Mouse (Mus musculus) cerebellum, postnatal 4 days (tissue): ENCODE data around the gene Rhbdd3.

Experiments
- DNase-seq, 2 experiments: peaks; one replicate each; pipeline ENCODE4 v3.0.0; 2022; ENCODE audit warnings: low spot score in 2 of 2, mixed read lengths in 1 of 2

The Rhbdd3 gene

DNA sequence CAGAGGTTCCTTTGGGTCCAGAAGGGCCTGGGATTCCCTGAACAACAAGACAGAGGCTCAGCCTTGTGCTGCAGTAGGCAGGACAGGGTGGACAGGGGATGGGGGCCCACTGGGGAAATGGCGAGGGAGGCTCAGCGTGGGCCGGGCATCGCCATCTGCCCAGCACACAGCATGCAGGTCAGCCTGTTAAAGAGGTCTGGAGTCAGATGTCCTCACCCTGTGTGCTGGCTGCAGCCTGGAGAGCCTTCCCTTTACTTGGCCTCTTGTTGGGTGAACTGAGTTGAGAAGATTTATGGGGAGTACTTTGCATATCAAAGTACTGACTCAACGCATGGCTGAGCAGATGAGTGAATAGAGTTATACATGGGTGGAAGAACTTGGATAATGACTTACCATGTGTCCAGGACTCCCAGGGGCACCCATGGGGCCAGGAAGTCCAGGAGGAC lies 30.3 kb downstream of the Rhbdd3 start:
- no peak for DNase-seq

DNA sequence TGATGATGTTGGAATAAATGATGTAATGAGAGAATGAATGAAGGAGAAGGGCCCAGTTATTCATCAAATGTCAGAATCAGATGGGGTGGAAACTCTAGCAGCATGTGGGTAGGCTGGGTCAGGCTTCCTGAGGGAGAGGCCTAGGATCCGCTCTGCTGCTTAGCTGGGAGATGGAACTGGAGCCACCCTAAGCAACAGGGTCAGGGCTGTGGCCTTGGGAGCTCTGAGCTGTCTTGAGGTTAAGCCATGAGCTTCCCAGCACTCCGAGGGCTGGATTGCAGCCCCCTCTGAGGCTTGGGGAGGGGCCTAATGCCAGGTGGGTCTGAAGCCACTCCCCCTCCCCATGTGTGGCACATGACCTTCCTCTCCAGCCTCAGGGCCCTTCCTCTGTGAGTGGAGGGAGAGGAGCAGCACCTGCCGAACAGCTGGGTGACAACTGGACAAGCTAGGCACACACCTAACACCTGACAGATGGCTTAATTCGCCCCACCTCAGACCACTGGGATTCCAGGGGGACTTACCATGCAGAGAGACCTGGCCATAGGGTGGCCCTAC lies 31.5 kb downstream of the Rhbdd3 start:
- no peak for DNase-seq

DNA sequence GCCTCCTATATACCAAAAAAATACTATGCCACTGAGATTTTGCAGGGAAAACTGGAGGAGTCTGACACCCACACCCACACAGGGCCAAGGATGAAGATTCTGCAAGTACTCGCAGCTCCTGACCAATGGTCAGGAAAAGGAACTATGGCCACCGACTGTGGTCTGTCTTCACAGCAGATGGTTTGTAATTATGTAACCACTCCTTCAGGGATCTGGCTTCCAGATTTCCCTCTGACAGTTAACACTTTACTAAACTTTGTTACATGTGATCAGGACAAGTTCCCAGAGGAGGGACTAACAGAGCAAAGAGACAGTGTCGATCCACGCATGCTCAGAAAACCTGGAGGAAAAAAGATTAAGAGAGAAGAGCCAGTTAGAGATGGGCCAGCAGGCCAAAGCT lies 34.0 kb downstream of the Rhbdd3 start:
- no peak for DNase-seq

DNA sequence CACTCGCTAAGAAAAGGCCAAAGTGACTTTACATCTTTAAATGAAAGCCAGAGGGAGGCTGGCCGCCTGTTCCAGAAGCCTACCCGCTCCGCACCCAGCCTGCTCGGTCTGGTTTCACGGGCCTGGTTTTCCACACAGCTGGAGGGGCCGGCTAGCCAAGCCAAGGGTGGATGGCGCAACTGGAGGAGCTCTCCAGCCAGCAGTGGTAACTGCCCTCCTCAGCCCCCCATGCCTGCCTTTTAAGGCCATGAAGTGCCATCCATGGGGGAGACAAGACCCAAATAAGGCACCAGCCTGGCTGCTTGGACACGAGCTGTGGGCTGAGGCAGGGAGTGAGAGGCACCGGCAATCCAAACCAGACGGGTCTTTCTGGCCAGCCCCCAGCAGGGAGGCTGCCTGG lies 37.2 kb downstream of the Rhbdd3 start:
- no peak for DNase-seq

DNA sequence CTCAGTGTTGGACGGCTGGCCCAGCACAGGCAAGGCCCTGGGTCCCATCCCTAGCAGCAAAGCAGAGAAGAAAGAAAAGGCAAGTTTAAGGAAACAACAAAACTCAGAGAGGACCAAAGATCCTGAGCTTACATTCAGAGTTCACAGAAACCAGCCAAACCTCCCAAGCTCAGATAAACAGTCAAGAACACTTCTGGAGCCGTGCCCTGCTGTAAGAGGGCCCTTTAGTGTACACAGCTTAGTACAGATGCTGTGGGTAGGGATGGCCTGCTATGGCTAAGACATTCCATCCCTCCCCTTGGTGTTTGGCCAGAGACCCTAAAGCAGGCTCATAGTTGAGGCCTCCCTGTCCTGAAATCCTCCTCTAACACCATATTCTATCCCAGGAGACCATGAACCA lies 39.9 kb downstream of the Rhbdd3 start:
- no peak for DNase-seq

DNA sequence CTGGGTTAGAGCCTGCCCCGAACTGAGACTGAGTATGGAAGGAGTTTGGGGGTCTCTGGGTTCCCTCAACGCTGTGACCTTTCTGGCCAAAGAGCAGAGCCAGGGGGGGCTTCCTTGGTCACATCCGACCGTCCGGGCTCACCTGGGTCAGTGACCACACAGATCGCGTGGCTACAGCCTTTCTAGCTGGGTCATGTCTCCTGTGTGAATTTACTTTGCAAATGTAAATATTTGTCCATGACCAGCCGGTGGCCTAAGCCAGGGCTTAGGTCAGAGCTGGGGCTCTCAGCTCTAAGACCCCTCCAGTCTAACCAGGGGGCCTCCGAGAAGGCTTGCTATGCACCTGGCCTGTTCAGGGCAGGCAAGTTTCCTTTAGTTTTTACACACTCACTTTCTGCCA lies 40.6 kb downstream of the Rhbdd3 start:
- DNase-seq, result no peak

DNA sequence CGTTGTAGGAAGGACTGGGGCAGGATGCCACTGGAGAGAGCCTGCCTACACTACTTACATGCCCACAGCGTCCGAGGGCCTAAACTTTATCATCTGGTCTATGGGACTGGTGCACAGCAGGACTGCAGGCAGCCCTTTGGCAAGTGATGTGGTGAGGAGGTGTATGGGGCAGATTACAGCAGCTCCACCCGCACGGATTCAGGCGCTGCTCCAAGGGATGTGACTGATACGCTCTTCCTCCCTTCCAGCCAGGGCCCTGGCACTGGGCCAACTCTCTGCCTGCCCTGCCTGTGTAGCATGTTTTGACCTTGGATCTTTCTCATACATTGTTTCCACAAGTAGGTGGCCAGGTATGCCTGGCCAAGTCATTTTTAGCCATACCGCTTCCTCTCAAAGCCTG lies 41.9 kb downstream of the Rhbdd3 start:
- DNase-seq, result peak in 1 of 2 experiments; percentile 61

DNA sequence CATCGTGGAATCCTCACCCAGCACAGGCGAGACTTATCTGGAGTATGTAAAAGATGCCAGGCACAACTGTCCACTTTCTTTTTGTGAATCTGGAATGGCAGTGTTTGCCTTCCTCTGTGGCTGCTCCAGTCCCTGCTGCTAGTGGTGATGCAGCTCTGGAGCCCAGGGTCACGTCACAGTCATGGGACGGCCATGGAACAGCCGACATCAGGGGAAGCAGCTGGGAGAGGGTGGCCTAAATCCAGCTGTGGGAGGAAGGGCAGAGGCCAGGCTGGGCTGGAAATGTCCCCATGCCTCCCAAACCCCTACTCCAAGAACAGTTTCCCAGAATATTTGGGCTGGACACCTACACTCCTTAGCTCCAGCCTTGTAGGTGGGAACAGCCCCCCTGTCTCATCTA lies 42.5 kb downstream of the Rhbdd3 start:
- DNase-seq, result no peak

DNA sequence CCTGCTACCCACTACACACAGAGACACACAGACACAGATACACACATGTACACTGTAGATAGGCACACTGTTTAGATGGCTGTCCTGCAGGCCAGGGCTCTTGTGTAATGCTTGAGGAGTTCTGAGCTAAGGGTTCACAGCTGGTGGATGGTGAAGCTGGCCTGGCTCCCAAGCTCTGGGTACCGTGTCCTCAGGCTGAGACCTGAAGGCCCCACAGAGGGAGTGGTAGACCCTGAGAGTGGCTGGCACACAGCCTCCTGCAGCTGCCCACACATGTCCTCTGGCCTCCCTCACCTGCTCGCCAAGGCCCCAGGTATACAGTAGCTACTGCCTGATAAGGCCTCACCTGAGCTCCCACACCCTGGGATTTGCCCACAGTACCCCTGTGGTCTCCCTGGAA lies 43.2 kb downstream of the Rhbdd3 start:
- no peak for DNase-seq

DNA sequence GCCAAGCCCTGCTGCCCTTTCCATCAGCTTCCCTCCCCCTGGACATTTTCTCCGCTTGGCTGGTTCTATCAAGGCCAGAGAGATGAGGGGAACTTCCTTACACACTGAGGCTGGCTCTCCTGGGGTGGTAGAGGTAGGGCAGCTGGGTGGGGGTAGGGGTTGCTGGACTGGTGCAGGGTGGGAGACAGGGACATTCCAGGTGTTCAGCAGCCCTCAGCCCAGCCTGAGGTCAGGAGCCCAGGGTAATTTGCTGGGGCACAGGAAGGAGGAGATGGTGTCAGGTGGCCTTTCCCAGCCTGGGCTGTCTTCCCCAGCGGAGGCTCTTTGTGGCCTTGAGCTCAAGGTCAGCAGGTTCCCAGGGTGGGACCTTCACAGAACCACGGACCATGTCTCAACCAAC lies 46.9 kb downstream of the Rhbdd3 start:
- DNase-seq, result no peak

DNA sequence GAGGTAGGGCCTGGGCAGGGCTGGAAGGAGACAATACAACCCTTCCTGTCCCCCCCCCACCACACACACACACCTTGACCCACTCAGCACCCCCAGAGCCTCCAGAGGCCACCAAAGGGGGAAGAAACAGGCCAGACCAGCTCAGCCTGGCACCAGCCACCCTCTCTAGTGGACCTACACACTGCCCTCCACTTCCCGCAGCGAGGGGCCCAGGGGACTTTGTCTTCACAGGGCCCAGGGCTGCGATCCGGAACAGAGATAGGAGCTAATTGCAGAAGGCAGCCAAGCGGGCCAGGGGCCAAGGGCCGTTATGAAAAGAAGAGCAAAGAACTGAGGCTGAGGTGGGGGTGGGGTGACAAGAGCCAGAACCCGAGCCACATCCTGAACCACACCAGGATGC lies 50.5 kb downstream of the Rhbdd3 start:
- DNase-seq, result no peak

DNA sequence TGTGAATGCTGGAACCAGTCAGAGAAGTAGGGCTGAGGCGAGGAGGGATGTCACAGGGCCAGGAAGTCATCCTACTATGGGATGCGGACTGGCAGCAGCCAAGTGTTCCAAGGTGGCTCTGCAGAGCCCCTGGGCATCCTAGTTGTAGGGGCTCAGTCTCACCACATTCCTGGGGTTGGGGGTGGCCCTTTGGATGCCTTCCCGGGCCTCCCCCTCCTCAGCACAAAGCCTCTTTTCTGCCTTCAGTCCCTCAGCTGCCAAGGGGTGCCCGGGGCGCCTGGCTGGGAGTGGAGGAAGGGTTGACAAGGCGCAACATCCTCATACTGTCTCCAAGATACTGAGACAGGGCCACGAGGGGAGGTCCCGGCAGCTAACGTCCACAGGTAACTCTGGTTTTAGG lies 51.2 kb downstream of the Rhbdd3 start:
- DNase-seq, result no peak

DNA sequence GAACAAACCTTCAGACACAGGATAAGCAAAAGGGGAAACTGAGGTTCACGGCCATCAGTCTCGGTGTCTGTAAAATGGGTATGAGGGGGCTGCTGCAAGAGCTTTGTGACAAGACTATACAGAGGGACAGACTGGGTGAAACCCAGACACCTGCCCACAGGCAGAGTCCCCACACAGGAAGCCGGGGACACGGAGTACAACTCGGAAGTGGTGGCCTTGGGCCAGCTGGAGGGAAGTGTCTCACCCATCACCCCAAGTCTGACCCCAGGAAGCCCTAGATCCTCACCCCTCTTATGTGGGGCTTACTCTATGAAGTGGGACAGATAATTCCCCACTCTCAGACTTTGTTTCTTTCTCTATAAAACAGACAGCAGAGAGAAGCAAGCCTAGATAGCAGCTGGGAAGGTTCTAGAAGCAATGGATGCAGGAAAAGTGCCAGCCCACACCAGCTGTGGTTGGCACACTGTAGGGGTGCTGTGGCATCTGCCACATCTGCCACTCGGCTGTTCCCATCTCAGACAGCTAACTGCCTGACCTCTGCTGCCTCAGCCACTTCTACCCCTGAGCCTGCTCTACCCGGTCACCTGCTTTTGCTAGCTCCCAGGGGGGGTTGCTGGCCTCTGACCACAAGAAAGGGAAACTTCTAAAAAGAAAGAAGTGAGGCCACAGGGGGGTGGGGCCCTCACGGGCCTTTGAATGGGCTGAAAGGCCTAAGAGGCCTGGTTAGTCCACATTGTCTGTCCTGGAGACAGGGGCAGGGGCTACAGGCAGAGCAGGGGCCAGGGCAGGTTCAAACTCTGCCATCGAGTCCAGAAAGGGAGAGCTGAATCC lies 51.9 kb downstream of the Rhbdd3 start:
- no peak for DNase-seq

DNA sequence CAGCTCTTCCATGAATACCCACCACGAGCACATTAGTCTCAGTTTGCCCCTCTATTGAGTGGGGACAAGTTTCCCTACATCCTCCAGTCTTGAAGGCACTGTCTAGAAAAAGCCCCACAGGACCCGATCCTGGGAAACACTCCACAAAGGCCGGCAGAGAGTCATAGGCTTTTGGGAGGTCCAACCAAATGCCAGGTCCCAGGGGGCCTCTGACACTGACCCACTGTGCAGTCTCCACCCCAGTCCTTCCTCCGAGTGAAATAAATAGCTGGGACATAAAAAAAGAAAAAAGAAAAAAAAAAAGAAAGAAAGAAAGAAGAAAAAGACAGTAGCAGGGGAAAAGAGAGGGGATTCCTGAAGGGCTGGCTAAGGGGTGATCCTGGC lies 52.5 kb downstream of the Rhbdd3 start:
- DNase-seq, result no peak

DNA sequence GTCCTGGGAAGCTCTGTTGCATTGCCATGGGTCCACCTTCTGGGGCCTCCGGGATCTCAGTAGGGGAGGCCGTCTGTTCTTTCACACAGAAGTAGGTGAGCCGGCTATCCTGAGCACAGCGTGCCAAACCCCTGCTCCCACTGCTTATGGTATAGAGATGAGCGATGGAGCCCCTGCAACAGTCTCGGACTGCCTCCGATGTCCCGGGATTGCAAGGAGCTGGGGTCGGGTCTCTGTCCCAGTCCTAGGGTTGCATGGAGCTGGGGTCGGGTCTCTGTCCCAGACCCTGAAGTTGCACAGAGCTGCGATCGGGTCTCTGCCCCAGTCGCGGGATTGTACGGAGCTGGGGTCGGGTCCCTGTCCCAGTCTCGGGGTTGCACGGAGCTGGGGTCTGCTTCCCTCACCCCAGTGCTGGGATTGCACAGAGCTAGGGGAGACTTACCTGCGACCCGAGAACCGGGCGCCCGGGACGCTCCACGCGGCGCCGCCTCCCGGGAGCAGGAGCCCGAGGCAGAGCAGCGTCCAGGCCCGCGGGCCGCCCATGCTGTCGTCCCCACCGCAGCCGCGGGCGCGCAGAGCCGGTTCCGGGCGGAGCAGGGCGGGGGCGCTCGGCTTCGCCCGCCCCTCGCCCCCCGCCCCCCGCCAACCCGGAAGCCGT lies 53.1 kb downstream of the Rhbdd3 start, which contains the start of gene Emid1:
Gene Emid1, minus strand, starts transcription at position 578 of the 658 bp plus-strand sequence.
- DNase-seq, result no peak

DNA sequence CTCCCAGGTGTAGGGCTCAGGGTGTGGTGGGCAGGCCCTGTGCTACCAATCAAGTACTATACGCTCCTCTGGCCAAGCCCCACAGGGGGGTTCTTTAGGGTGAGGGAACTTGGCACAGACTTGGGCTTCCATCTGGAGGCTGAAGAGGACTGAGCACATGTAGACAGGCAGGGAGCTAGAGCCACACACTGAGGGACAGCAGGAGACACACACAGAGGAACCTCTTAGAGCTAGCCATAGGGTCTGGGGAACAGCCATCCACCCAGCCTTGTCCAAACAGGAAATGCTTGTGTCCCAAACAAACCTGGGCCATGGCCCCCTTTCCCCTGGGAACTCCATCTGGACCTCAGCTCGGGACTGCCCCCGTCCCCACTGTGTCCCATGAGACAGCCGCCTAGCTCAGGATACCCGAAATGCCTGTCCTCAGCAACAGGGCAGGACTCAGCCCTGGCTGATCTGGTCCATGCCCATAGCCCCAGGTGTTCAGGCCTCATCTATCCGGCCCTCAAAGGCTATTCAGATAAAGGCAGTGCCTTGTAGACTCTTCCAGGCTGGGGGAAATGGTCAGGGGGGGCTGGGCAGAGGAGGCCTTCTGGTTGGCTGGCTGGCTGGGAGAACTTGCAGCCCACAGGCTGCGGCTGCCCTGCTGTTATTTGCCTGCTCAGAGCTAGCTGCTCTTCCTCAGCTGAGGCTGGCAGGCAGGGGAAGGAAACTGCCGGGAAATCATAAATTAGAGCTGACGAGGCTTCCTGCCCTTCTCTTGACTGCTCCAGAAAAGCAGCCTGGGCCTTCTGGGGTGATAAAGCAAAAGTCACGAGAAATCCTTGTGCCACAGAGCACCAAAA lies 56.5 kb downstream of the Rhbdd3 start:
- DNase-seq, result peak in 1 of 2 experiments; percentile 40
